Mouse (Mus musculus): ENCODE measurements around the gene Orc1. TPM values are rescaled to one million over a fixed set of nuclear protein-coding genes. Genes with fewer than 3 reads are reported as not detected.

Orc1 gene
- 2.4 and 3.7 TPM in 2 replicates for polyA plus RNA-seq (2015; fragmentation: Nextera tagmentation; extraction: Ambion mirVana)

DNA sequence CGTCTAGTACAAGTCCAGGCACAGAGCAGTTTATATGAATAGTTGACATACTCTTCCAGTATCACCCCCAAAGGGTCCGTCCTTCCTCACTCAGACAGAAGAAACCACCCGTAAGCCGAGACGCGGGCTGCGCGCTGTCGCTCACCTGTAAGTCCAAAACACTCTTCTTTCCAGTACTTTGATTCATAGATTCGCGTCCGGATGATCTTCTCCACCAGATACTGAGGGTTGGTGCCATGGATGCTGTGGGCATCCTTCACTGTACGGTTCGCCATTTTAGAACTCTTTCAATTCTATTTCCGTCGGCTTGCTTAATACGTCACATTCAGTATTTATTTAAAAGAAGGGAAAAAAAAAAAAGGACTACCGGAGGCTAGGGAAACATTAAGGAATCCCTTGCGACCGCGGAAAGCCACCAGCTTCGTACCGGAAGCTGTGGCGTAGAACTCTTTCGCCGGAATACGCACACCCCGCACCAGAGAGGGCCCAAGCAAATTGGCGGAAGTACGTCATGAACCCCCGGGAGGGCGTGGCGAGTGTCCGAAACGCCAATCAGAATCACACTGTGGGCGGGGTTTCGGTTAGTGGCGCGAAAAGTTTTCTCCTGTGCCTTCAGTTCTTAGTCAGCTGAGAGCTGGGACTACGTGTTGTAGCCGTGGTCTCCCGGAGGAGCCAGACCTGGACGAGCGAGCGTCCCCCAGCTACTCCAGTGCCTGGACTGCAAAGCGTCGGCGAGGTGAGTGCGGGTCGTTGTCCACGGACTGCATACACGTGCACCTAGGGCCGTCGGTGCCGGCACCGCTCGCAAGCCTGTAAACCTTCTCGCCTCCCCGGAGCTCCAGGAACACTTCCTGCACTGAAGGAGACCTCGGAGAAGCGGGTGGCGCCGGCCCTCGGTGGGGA, at the start of gene Orc1, which contains the start of gene Prpf38a:
TSS of gene Orc1 (plus strand) at position 584 of the 903 bp plus-strand sequence.
TSS of gene Prpf38a (minus strand) at position 497 of the 903 bp plus-strand sequence.

DNA sequence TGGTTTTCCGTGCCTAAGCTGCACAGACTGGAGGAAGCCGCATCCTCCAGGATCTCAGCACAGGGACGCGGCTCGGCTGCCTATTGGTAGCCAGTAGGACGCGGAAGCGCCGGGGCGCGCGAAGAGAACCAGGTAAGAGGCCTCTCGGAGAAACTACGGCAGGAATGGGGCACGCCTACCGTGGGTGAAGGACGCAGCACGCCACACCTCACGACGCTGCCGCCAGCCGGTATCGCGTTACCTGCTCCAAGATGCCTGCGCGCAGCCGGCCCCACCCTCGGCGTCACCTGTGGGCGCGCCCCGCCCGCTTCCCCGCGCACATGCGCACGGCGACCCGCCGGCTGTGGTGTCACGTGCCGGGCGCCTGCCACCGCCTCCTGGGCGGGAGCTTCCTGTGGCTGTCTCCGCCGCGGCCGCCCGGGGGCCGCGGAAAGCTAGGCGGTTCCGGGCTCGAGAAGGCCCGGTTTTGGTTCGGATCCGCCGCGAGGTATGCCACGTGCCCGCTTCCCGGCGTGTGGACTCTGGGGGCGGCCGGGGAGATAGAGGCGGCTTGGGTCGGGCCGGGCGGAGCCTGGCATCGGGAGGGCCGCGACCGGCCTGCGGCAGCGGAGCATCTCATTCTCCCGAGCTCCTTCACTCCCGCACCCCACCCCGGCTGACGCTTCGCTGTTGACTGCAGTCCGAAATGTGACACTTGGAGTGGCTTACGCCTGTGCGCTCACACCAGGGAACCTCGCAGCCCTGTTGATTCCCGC, 40.5 kb downstream of the Orc1 start, which contains the start of gene Cc2d1b:
TSS of gene Cc2d1b (plus strand) at position 354 of the 755 bp plus-strand sequence.

Other genes with a start within 250 kb of the Orc1 start
- gene Shisal2a, start 196.1 kb upstream of the Orc1 start, polyA plus RNA-seq (2015; fragmentation: Nextera tagmentation; extraction: Ambion mirVana) = not detected in 2 replicates
- gene Gpx7, start 172.5 kb upstream of the Orc1 start, polyA plus RNA-seq (2015; fragmentation: Nextera tagmentation; extraction: Ambion mirVana) = 65.2 and 79.7 TPM in 2 replicates
- 21.4 and 22.4 TPM in 2 replicates for gene Tut4, start 120.0 kb upstream of the Orc1 start, polyA plus RNA-seq (2015; fragmentation: Nextera tagmentation; extraction: Ambion mirVana)
- 43.4 and 49.3 TPM in 2 replicates for gene Prpf38a, start 87 bp upstream of the Orc1 start, polyA plus RNA-seq (2015; fragmentation: Nextera tagmentation; extraction: Ambion mirVana)
- gene Cc2d1b, start 40.5 kb downstream of the Orc1 start, polyA plus RNA-seq (2015; fragmentation: Nextera tagmentation; extraction: Ambion mirVana) = 19.0 and 22.9 TPM in 2 replicates
- 0.37 and 0.70 TPM in 2 replicates for gene 3110021N24Rik, start 140.2 kb downstream of the Orc1 start, polyA plus RNA-seq (2015; fragmentation: Nextera tagmentation; extraction: Ambion mirVana)
- 2.1 TPM in 2 replicates for gene Zfyve9, start 201.4 kb downstream of the Orc1 start, polyA plus RNA-seq (2015; fragmentation: Nextera tagmentation; extraction: Ambion mirVana)